Mouse (Mus musculus) cerebellum, postnatal 4 days (tissue): ENCODE results near the gene Pank4.

ENCODE experiments used
- DNase-seq, 2 experiments: peaks; one replicate each; pipeline ENCODE4 v3.0.0; 2022; ENCODE audit warnings: low spot score in 2 of 2, mixed read lengths in 1 of 2

Gene Pank4

GRCm38 (mm10) chr4:154943323-154944039, 20.4 kb upstream of the Pank4 start:
- DNase-seq = no peak

GRCm38 (mm10) chr4:154944121-154944590, 19.8 kb upstream of the Pank4 start:
- DNase-seq = peak in 1 of 2 experiments; percentile 59

GRCm38 (mm10) chr4:154946319-154946718, 17.6 kb upstream of the Pank4 start:
- DNase-seq = peak in 1 of 2 experiments; percentile 63

GRCm38 (mm10) chr4:154948066-154948939, 15.6 kb upstream of the Pank4 start:
- DNase-seq = peak; percentile 55 to 75

- no peak for DNase-seq
Observed at GRCm38 (mm10) chr4:154948940-154949588, 14.9 kb upstream of the Pank4 start.

GRCm38 (mm10) chr4:154949589-154949982, 14.3 kb upstream of the Pank4 start:
- no peak for DNase-seq

GRCm38 (mm10) chr4:154952461-154953241, 11.3 kb upstream of the Pank4 start:
- peak in 1 of 2 experiments; percentile 71 for DNase-seq

GRCm38 (mm10) chr4:154956604-154957003, 7.3 kb upstream of the Pank4 start:
- DNase-seq = no peak

- DNase-seq = no peak
Observed at GRCm38 (mm10) chr4:154957289-154957993, 6.5 kb upstream of the Pank4 start.

GRCm38 (mm10) chr4:154958171-154958570, 5.8 kb upstream of the Pank4 start:
- DNase-seq = peak in 1 of 2 experiments; percentile 79

- DNase-seq = no peak
Observed at GRCm38 (mm10) chr4:154958621-154959020, 5.3 kb upstream of the Pank4 start.

GRCm38 (mm10) chr4:154960021-154960689, 3.8 kb upstream of the Pank4 start:
- DNase-seq = no peak

- peak in 1 of 2 experiments; percentile 72 for DNase-seq
Observed at GRCm38 (mm10) chr4:154960690-154961225, 3.2 kb upstream of the Pank4 start, which contains the start of gene Hes5. Gene Hes5, plus strand, starts transcription at chr4:154960923.

- DNase-seq = peak in 1 of 2 experiments; percentile 42
Observed at GRCm38 (mm10) chr4:154961226-154961738, 2.6 kb upstream of the Pank4 start.

- no peak for DNase-seq
Observed at GRCm38 (mm10) chr4:154961911-154962310, 2.0 kb upstream of the Pank4 start.

GRCm38 (mm10) chr4:154962683-154963082, 1.2 kb upstream of the Pank4 start:
- DNase-seq = no peak

GRCm38 (mm10) chr4:154963190-154963836, 610 bp upstream of the Pank4 start:
- no peak for DNase-seq

- no peak for DNase-seq
Observed at GRCm38 (mm10) chr4:154964581-154965235, 785 bp downstream of the Pank4 start.
